ENCODE assay signal across 14 mouse cellular contexts in genomic region chr2:164894048-164894447, GRCm38 (mm10). TPM values are rescaled to one million over a fixed set of nuclear protein-coding genes. Genes with fewer than 3 reads are reported as not detected.
DNase-seq lines count a peak whose midpoint lies in the region; ATAC-seq and TF ChIP-seq lines count a peak whose summit lies in the region.
"Had no signal": no experiment of that assay in that cellular context is flagged by ENCODE, and none has a peak within 500 bp of the region (broad histone marks: within the 10 kb centered on the region; RNA-seq: fewer than 3 reads in every experiment).

No protein-coding gene starts in this region.

- no peaks in the 10 kb centered on the region for H3K27me3 ChIP-seq in heart, postnatal 0 days (ENCODE audit: control insufficient read depth, insufficient read depth, low read length)
- H3K27me3 ChIP-seq: forebrain, embryonic 12.5 days; limb, embryonic 13.5 days; liver, embryonic 15.5 days; neural tube, embryonic 12.5 days had no signal

- H3K9ac ChIP-seq in heart, postnatal 0 days (replicated peaks; ENCODE audit: low read depth, low read length) = no peak overlapping the region
- H3K9ac ChIP-seq: forebrain, embryonic 12.5 days; limb, embryonic 13.5 days; liver, embryonic 15.5 days; neural tube, embryonic 12.5 days had no signal

- TF ChIP-seq EP300 in heart, postnatal 0 days (IDR thresholded peaks at IDR 0.05; ENCODE audit: low read depth) = no peak

- H3K4me3 ChIP-seq in heart, postnatal 0 days (ENCODE audit: low read depth, low read length) = no peak overlapping the region
- no peak overlapping the region for H3K4me3 ChIP-seq in lung, adult 2 months (replicated peaks; ENCODE audit: extremely low read depth, low read depth, low read length)
- H3K4me3 ChIP-seq in embryonic fibroblast, embryonic 13.5 days (ENCODE audit: insufficient read depth, low read length) = no peak overlapping the region
- H3K4me3 ChIP-seq: forebrain, embryonic 12.5 days; limb, embryonic 13.5 days; liver, embryonic 15.5 days; neural tube, embryonic 12.5 days had no signal

- no peaks in the 10 kb centered on the region for H3K4me1 ChIP-seq in heart, postnatal 0 days (ENCODE audit: control insufficient read depth, insufficient read depth)
- H3K4me1 ChIP-seq in lung, adult 2 months (ENCODE audit: control insufficient read depth, insufficient read depth, low read length) = no peaks in the 10 kb centered on the region
- H3K4me1 ChIP-seq in embryonic fibroblast, embryonic 13.5 days (ENCODE audit: control insufficient read depth, insufficient read depth, low read length) = no peaks in the 10 kb centered on the region
- H3K4me1 ChIP-seq: forebrain, embryonic 12.5 days; limb, embryonic 13.5 days; liver, embryonic 15.5 days; neural tube, embryonic 12.5 days had no signal

- no peak for ATAC-seq in heart, postnatal 0 days (ENCODE audit: insufficient read depth, low read depth)

- peaks cover 99% of the 10 kb centered on the region for H3K36me3 ChIP-seq in heart, postnatal 0 days (replicated peaks; ENCODE audit: control insufficient read depth, insufficient read depth, low read length)

- TF ChIP-seq POLR2A in lung, adult 2 months (IDR thresholded peaks at IDR 0.05; ENCODE audit: borderline replicate concordance, extremely low read depth, low read depth, low read length) = no peak
- TF ChIP-seq POLR2A in embryonic fibroblast, embryonic 13.5 days (IDR thresholded peaks at IDR 0.05; ENCODE audit: low read depth, low read length) = no peak

- H3K9me3 ChIP-seq in heart, postnatal 0 days (replicated peaks; ENCODE audit: control insufficient read depth, low read length) = no peaks in the 10 kb centered on the region
- H3K9me3 ChIP-seq: forebrain, embryonic 12.5 days; limb, embryonic 13.5 days; liver, embryonic 15.5 days; neural tube, embryonic 12.5 days had no signal

- no peak for DNase-seq in heart, postnatal 0 days (ENCODE audit: low spot score)
- DNase-seq in heart, adult 18-20 months = no peak
- DNase-seq in lung, adult 2 months = no peak
- DNase-seq in lung, postnatal 14 days = no peak
- DNase-seq in adrenal gland, postnatal 14 days = peak; percentile 64
- DNase-seq in frontal cortex, postnatal 14 days (ENCODE audit: low spot score in 2 of 2) = no peak
- DNase-seq: kidney, postnatal 25 days; layer of hippocampus, adult 9-11 months; right cerebral cortex, postnatal 25 days had no signal

- WGBS in heart, postnatal 0 days = 56% methylated on average over 5 of the region's 5 CpGs
- 49% methylated on average over 5 of the region's 5 CpGs for WGBS in lung, adult 2 months

- peak; percentile 30 for TF ChIP-seq CTCF in heart, postnatal 0 days (IDR thresholded peaks at IDR 0.05; ENCODE audit: low read depth)
- peak; percentile 45 for TF ChIP-seq CTCF in lung, adult 2 months (IDR thresholded peaks at IDR 0.05; ENCODE audit: insufficient read depth, low read length)
- peak; percentile 23; the same call in 1 of the 2 replicates for TF ChIP-seq CTCF in embryonic fibroblast, embryonic 13.5 days (IDR thresholded peaks at IDR 0.05; ENCODE audit: borderline replicate concordance, insufficient read depth, low read length)

- H3K4me2 ChIP-seq in heart, postnatal 0 days (ENCODE audit: low read depth, low read length) = no peak overlapping the region
- H3K4me2 ChIP-seq: forebrain, embryonic 12.5 days; limb, embryonic 13.5 days; liver, embryonic 15.5 days; neural tube, embryonic 12.5 days had no signal

- no peak overlapping the region for H3K27ac ChIP-seq in heart, postnatal 0 days (ENCODE audit: low read depth)
- no peak overlapping the region for H3K27ac ChIP-seq in embryonic fibroblast, embryonic 13.5 days (ENCODE audit: insufficient read depth, low read length)
- H3K27ac ChIP-seq: forebrain, embryonic 12.5 days; limb, embryonic 13.5 days; liver, embryonic 15.5 days; neural tube, embryonic 12.5 days had no signal

RNA-seq across cellular contexts. Expression of gene Pcif1, which starts 14.9 kb away (rescaled TPM):
- 51.8 and 63.6 TPM in 2 replicates for total RNA-seq in heart, postnatal 0 days (2014; rRNA removed; ENCODE audit: low replicate concordance)
- 50.6 and 54.2 TPM in 2 replicates for polyA plus RNA-seq in heart, postnatal 0 days (2015; fragmentation: Nextera tagmentation; extraction: Ambion mirVana)
- 10 to 100 TPM; 27.3 to 30.5 TPM for total RNA-seq in heart, adult 18-20 months (2021)
- 42.9 and 44.3 TPM in 2 replicates for polyA plus RNA-seq in lung, adult 2 months (2012; rRNA removed)
- 42.3 and 54.0 TPM in 2 replicates for total RNA-seq in adrenal gland, postnatal 14 days (2021)
- 18.2 and 18.3 TPM in 2 replicates for polyA plus RNA-seq in embryonic fibroblast, embryonic 13.5 days (2011; ENCODE audit: insufficient read length, low read depth, missing spikeins)

RNA-seq across cellular contexts. Expression of gene Zfp335, which starts 17.5 kb away (rescaled TPM):
- 18.0 and 19.6 TPM in 2 replicates for total RNA-seq in heart, postnatal 0 days (2014; rRNA removed; ENCODE audit: low replicate concordance)
- 3.7 TPM in 2 replicates for polyA plus RNA-seq in heart, postnatal 0 days (2015; fragmentation: Nextera tagmentation; extraction: Ambion mirVana)
- 1 to 10 TPM; 6.8 to 7.7 TPM for total RNA-seq in heart, adult 18-20 months (2021)
- polyA plus RNA-seq in lung, adult 2 months (2012; rRNA removed) = 33.2 and 34.9 TPM in 2 replicates
- total RNA-seq in adrenal gland, postnatal 14 days (2021) = 17.3 and 19.4 TPM in 2 replicates
- 11.0 and 11.9 TPM in 2 replicates for polyA plus RNA-seq in embryonic fibroblast, embryonic 13.5 days (2011; ENCODE audit: insufficient read length, low read depth, missing spikeins)

RNA-seq across cellular contexts. Expression of gene Pltp, which starts 36.5 kb away (rescaled TPM):
- 7.7 and 10.4 TPM in 2 replicates for total RNA-seq in heart, postnatal 0 days (2014; rRNA removed; ENCODE audit: low replicate concordance)
- 8.3 and 8.6 TPM in 2 replicates for polyA plus RNA-seq in heart, postnatal 0 days (2015; fragmentation: Nextera tagmentation; extraction: Ambion mirVana)
- 10 to 100 TPM; 37.7 to 39.3 TPM for total RNA-seq in heart, adult 18-20 months (2021)
- 873 and 1,096 TPM in 2 replicates for polyA plus RNA-seq in lung, adult 2 months (2012; rRNA removed)
- total RNA-seq in adrenal gland, postnatal 14 days (2021) = 35.4 and 36.2 TPM in 2 replicates
- 26.5 and 39.5 TPM in 2 replicates for polyA plus RNA-seq in embryonic fibroblast, embryonic 13.5 days (2011; ENCODE audit: insufficient read length, low read depth, missing spikeins)

RNA-seq across cellular contexts. Expression of gene Mmp9, which starts 46.5 kb away (rescaled TPM):
- total RNA-seq in heart, postnatal 0 days (2014; rRNA removed; ENCODE audit: low replicate concordance) = 0.08 and 2.1 TPM in 2 replicates
- polyA plus RNA-seq in heart, postnatal 0 days (2015; fragmentation: Nextera tagmentation; extraction: Ambion mirVana) = 0.32 and 0.64 TPM in 2 replicates
- total RNA-seq in heart, adult 18-20 months (2021) = 1 to 10 TPM; 1.3 to 1.6 TPM
- 12.4 and 13.4 TPM in 2 replicates for polyA plus RNA-seq in lung, adult 2 months (2012; rRNA removed)
- 1.7 and 2.0 TPM in 2 replicates for total RNA-seq in adrenal gland, postnatal 14 days (2021)
- polyA plus RNA-seq in embryonic fibroblast, embryonic 13.5 days (2011; ENCODE audit: insufficient read length, low read depth, missing spikeins) = 8.0 and 8.1 TPM in 2 replicates
